Mouse (Mus musculus): Measurements from ENCODE around the gene Pmp22. TPM values are rescaled to one million over a fixed set of nuclear protein-coding genes. Genes with fewer than 3 reads are reported as not detected.

The Pmp22 gene
- polyA plus RNA-seq, 1 experiment, result 24.6 TPM

DNA sequence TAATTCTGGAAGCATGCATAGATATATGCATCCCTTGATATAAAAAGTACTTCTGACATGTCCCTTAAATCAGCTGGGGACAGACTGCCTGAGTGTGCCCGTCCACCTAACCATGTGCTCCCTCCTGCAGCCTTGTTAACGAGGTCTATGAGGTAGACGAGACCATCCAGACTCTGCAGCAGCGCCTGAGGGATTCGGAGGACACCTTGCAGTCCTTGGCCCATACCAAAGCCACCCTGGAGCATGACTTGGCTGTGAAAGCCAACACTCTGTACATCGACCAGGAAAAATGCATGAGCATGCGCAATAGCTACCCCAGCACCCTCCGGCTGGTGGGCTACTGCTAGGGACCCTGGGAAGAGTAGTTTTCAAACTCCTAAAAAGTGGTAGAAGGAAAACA lies 34.3 kb upstream of the Pmp22 start:
- no peaks in the 10 kb centered on the region for H3K36me3 ChIP-seq (ENCODE audit: control insufficient read depth, insufficient read depth, low read length)
- H3K27ac ChIP-seq (ENCODE audit: insufficient read depth, low read length), result no peak overlapping the region
- no peak for DNase-seq (ENCODE audit: low read depth in 1 of 2, low spot score in 2 of 2)
- TF ChIP-seq POLR2A (IDR thresholded peaks at IDR 0.05; ENCODE audit: low read depth, low read length) (no peak), CTCF (IDR thresholded peaks at IDR 0.05; ENCODE audit: extremely low read depth, insufficient read depth, insufficient read length, insufficient replicate concordance) (no peak)
- no peaks in the 10 kb centered on the region for H3K4me1 ChIP-seq (ENCODE audit: control insufficient read depth, insufficient read depth, insufficient read length)
- 84% methylated on average over 8 of the region's 8 CpGs for WGBS
- no peaks in the 10 kb centered on the region for H3K27me3 ChIP-seq (ENCODE audit: control insufficient read depth, insufficient read depth, low read length)
- H3K4me3 ChIP-seq (ENCODE audit: extremely low read depth, insufficient read depth, insufficient read length), result no peak overlapping the region

GRCm38 (mm10) chr11:63098016-63098415 lies 30.8 kb upstream of the Pmp22 start:
- DNase-seq (ENCODE audit: low read depth in 1 of 2, low spot score in 2 of 2), result no peak
- no peak for TF ChIP-seq POLR2A (IDR thresholded peaks at IDR 0.05; ENCODE audit: low read depth, low read length)
- TF ChIP-seq CTCF (IDR thresholded peaks at IDR 0.05; ENCODE audit: extremely low read depth, insufficient read depth, insufficient read length, insufficient replicate concordance), result no peak
- no peak overlapping the region for H3K4me3 ChIP-seq (ENCODE audit: extremely low read depth, insufficient read depth, insufficient read length)
- H3K27me3 ChIP-seq (ENCODE audit: control insufficient read depth, insufficient read depth, low read length), result no peaks in the 10 kb centered on the region
- H3K36me3 ChIP-seq (ENCODE audit: control insufficient read depth, insufficient read depth, low read length), result no peaks in the 10 kb centered on the region
- H3K4me1 ChIP-seq (ENCODE audit: control insufficient read depth, insufficient read depth, insufficient read length), result no peaks in the 10 kb centered on the region
- no peak overlapping the region for H3K27ac ChIP-seq (ENCODE audit: insufficient read depth, low read length)
- 75% methylated on average over 3 of the region's 3 CpGs for WGBS

- Histone ChIP-seq H3K4me3 (ENCODE audit: extremely low read depth, insufficient read depth, insufficient read length) (no peak overlapping the region), H3K27me3 (ENCODE audit: control insufficient read depth, insufficient read depth, low read length) (no peaks in the 10 kb centered on the region), H3K36me3 (ENCODE audit: control insufficient read depth, insufficient read depth, low read length) (no peaks in the 10 kb centered on the region), H3K27ac (ENCODE audit: insufficient read depth, low read length) (no peak overlapping the region), H3K4me1 (ENCODE audit: control insufficient read depth, insufficient read depth, insufficient read length) (no peaks in the 10 kb centered on the region)
- 76% methylated on average over 3 of the region's 3 CpGs for WGBS
- TF ChIP-seq CTCF (IDR thresholded peaks at IDR 0.05; ENCODE audit: extremely low read depth, insufficient read depth, insufficient read length, insufficient replicate concordance), result no peak
- TF ChIP-seq POLR2A (IDR thresholded peaks at IDR 0.05; ENCODE audit: low read depth, low read length), result no peak
- DNase-seq (ENCODE audit: low read depth in 1 of 2, low spot score in 2 of 2), result no peak
Observed at GRCm38 (mm10) chr11:63099390-63099789, 29.4 kb upstream of the Pmp22 start.

GRCm38 (mm10) chr11:63103256-63103655 lies 25.5 kb upstream of the Pmp22 start:
- WGBS, result 90% methylated on average over 7 of the region's 7 CpGs
- no peak for DNase-seq (ENCODE audit: low read depth in 1 of 2, low spot score in 2 of 2)
- Histone ChIP-seq H3K27ac (ENCODE audit: insufficient read depth, low read length) (no peak overlapping the region), H3K36me3 (ENCODE audit: control insufficient read depth, insufficient read depth, low read length) (no peaks in the 10 kb centered on the region), H3K4me3 (ENCODE audit: extremely low read depth, insufficient read depth, insufficient read length) (no peak overlapping the region), H3K27me3 (ENCODE audit: control insufficient read depth, insufficient read depth, low read length) (no peaks in the 10 kb centered on the region), H3K4me1 (ENCODE audit: control insufficient read depth, insufficient read depth, insufficient read length) (no peaks in the 10 kb centered on the region)
- TF ChIP-seq POLR2A (IDR thresholded peaks at IDR 0.05; ENCODE audit: low read depth, low read length) (no peak), CTCF (IDR thresholded peaks at IDR 0.05; ENCODE audit: extremely low read depth, insufficient read depth, insufficient read length, insufficient replicate concordance) (no peak)

GRCm38 (mm10) chr11:63104026-63104425 lies 24.8 kb upstream of the Pmp22 start:
- DNase-seq (ENCODE audit: low read depth in 1 of 2, low spot score in 2 of 2), result no peak

DNA sequence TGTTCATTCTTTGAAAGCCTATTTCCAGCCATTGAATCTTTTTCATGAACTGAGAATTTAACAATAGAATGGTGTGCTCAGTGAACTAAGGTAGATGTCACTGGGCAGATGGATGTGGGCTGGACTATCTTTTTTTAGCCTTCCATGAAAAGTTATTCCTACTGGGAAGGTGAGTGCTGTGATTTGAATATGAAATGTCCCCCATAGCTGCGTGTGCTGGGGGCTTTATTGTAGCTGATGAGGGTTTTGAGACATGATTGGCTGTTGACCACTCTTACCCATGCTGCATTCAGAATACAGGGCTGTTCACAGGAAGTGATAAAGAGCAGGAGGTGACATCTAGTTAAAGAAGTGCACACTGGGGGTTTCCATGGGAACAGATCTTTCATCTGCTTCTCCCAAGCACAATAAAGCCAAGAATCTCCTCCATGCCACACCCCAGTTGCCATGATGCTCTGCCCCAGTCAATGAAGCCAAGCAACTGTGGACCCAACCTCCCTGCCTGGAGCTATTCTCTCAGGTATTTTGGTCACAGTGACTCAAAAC lies 19.5 kb upstream of the Pmp22 start:
- Histone ChIP-seq H3K36me3 (ENCODE audit: control insufficient read depth, insufficient read depth, low read length) (no peaks in the 10 kb centered on the region), H3K4me3 (ENCODE audit: extremely low read depth, insufficient read depth, insufficient read length) (no peak overlapping the region), H3K27me3 (ENCODE audit: control insufficient read depth, insufficient read depth, low read length) (no peaks in the 10 kb centered on the region), H3K4me1 (ENCODE audit: control insufficient read depth, insufficient read depth, insufficient read length) (no peaks in the 10 kb centered on the region), H3K27ac (ENCODE audit: insufficient read depth, low read length) (no peak overlapping the region)
- DNase-seq (ENCODE audit: low read depth in 1 of 2, low spot score in 2 of 2), result no peak
- TF ChIP-seq CTCF (IDR thresholded peaks at IDR 0.05; ENCODE audit: extremely low read depth, insufficient read depth, insufficient read length, insufficient replicate concordance) (no peak), POLR2A (IDR thresholded peaks at IDR 0.05; ENCODE audit: low read depth, low read length) (no peak)
- WGBS, result 59% methylated on average over 1 of the region's 1 CpGs

More at GRCm38 (mm10) chr11:63104026-63104425, 24.8 kb upstream of the Pmp22 start:
- 87% methylated on average over 2 of the region's 2 CpGs for WGBS
- Histone ChIP-seq H3K4me3 (ENCODE audit: extremely low read depth, insufficient read depth, insufficient read length) (no peak overlapping the region), H3K36me3 (ENCODE audit: control insufficient read depth, insufficient read depth, low read length) (no peaks in the 10 kb centered on the region), H3K4me1 (ENCODE audit: control insufficient read depth, insufficient read depth, insufficient read length) (no peaks in the 10 kb centered on the region), H3K27ac (ENCODE audit: insufficient read depth, low read length) (no peak overlapping the region), H3K27me3 (ENCODE audit: control insufficient read depth, insufficient read depth, low read length) (no peaks in the 10 kb centered on the region)
- TF ChIP-seq POLR2A (IDR thresholded peaks at IDR 0.05; ENCODE audit: low read depth, low read length) (no peak), CTCF (IDR thresholded peaks at IDR 0.05; ENCODE audit: extremely low read depth, insufficient read depth, insufficient read length, insufficient replicate concordance) (no peak)

GRCm38 (mm10) chr11:63110329-63110728 lies 18.5 kb upstream of the Pmp22 start:
- Histone ChIP-seq H3K4me1 (ENCODE audit: control insufficient read depth, insufficient read depth, insufficient read length) (no peaks in the 10 kb centered on the region), H3K27me3 (ENCODE audit: control insufficient read depth, insufficient read depth, low read length) (no peaks in the 10 kb centered on the region), H3K27ac (ENCODE audit: insufficient read depth, low read length) (no peak overlapping the region), H3K36me3 (ENCODE audit: control insufficient read depth, insufficient read depth, low read length) (no peaks in the 10 kb centered on the region), H3K4me3 (ENCODE audit: extremely low read depth, insufficient read depth, insufficient read length) (no peak overlapping the region)
- no peak for DNase-seq (ENCODE audit: low read depth in 1 of 2, low spot score in 2 of 2)
- TF ChIP-seq CTCF (IDR thresholded peaks at IDR 0.05; ENCODE audit: extremely low read depth, insufficient read depth, insufficient read length, insufficient replicate concordance) (no peak), POLR2A (IDR thresholded peaks at IDR 0.05; ENCODE audit: low read depth, low read length) (no peak)
- 82% methylated on average over 3 of the region's 3 CpGs for WGBS
